Mouse (Mus musculus): ENCODE results near the gene Mettl9. TPM values are rescaled to one million over a fixed set of nuclear protein-coding genes. Genes with fewer than 3 reads are reported as not detected.
"Not testable (repeated sequence)": the region's sequence is repeated elsewhere in the genome, so short reads cannot be mapped to it uniquely, and the experiment has no call there.

Mettl9 gene
- total RNA-seq (2017), result 192 and 194 TPM in 2 replicates

- ATAC-seq (ENCODE audit: extremely low read depth, insufficient number of reproducible peaks, low FRiP score, poor library complexity, severe bottlenecking), result peak; percentile 97
Measured at GRCm38 (mm10) chr7:121033856-121034652, at the start of gene Mettl9. Gene Mettl9, plus strand, starts transcription at chr7:121034445.

GRCm38 (mm10) chr7:120991191-120991590, 43.1 kb upstream of the Mettl9 start:
- ATAC-seq (ENCODE audit: extremely low read depth, insufficient number of reproducible peaks, low FRiP score, poor library complexity, severe bottlenecking), result no peak

GRCm38 (mm10) chr7:120999021-120999530, 35.2 kb upstream of the Mettl9 start:
- ATAC-seq (ENCODE audit: extremely low read depth, insufficient number of reproducible peaks, low FRiP score, poor library complexity, severe bottlenecking), result no peak

- no peak for ATAC-seq (ENCODE audit: extremely low read depth, insufficient number of reproducible peaks, low FRiP score, poor library complexity, severe bottlenecking)
Measured at GRCm38 (mm10) chr7:121000065-121000822, 34.0 kb upstream of the Mettl9 start.

GRCm38 (mm10) chr7:121001879-121002278, 32.4 kb upstream of the Mettl9 start:
- ATAC-seq (ENCODE audit: extremely low read depth, insufficient number of reproducible peaks, low FRiP score, poor library complexity, severe bottlenecking), result no peak

- ATAC-seq (ENCODE audit: extremely low read depth, insufficient number of reproducible peaks, low FRiP score, poor library complexity, severe bottlenecking), result no peak
Measured at GRCm38 (mm10) chr7:121002407-121002928, 31.8 kb upstream of the Mettl9 start.

- ATAC-seq (ENCODE audit: extremely low read depth, insufficient number of reproducible peaks, low FRiP score, poor library complexity, severe bottlenecking), result no peak
Measured at GRCm38 (mm10) chr7:121003793-121004418, 30.3 kb upstream of the Mettl9 start.

- ATAC-seq (ENCODE audit: extremely low read depth, insufficient number of reproducible peaks, low FRiP score, poor library complexity, severe bottlenecking), result no peak
Measured at GRCm38 (mm10) chr7:121011794-121012689, 22.2 kb upstream of the Mettl9 start.

- no peak for ATAC-seq (ENCODE audit: extremely low read depth, insufficient number of reproducible peaks, low FRiP score, poor library complexity, severe bottlenecking)
Measured at GRCm38 (mm10) chr7:121014486-121014885, 19.8 kb upstream of the Mettl9 start.

GRCm38 (mm10) chr7:121018778-121019177, 15.5 kb upstream of the Mettl9 start:
- ATAC-seq (ENCODE audit: extremely low read depth, insufficient number of reproducible peaks, low FRiP score, poor library complexity, severe bottlenecking), result no peak

- peak; percentile 55; the same call in 1 of the 2 replicates for ATAC-seq (ENCODE audit: extremely low read depth, insufficient number of reproducible peaks, low FRiP score, poor library complexity, severe bottlenecking)
Measured at GRCm38 (mm10) chr7:121020277-121020676, 14.0 kb upstream of the Mettl9 start.

GRCm38 (mm10) chr7:121025221-121026008, 8.8 kb upstream of the Mettl9 start:
- peak; percentile 16; the same call in 1 of the 2 replicates for ATAC-seq (ENCODE audit: extremely low read depth, insufficient number of reproducible peaks, low FRiP score, poor library complexity, severe bottlenecking)

GRCm38 (mm10) chr7:121026300-121026699, 7.9 kb upstream of the Mettl9 start:
- no peak for ATAC-seq (ENCODE audit: extremely low read depth, insufficient number of reproducible peaks, low FRiP score, poor library complexity, severe bottlenecking)

- ATAC-seq (ENCODE audit: extremely low read depth, insufficient number of reproducible peaks, low FRiP score, poor library complexity, severe bottlenecking), result not testable (repeated sequence)
Measured at GRCm38 (mm10) chr7:121029947-121030346, 4.3 kb upstream of the Mettl9 start.

GRCm38 (mm10) chr7:121034701-121035141, 476 bp downstream of the Mettl9 start:
- ATAC-seq (ENCODE audit: extremely low read depth, insufficient number of reproducible peaks, low FRiP score, poor library complexity, severe bottlenecking), result no peak

- no peak for ATAC-seq (ENCODE audit: extremely low read depth, insufficient number of reproducible peaks, low FRiP score, poor library complexity, severe bottlenecking)
Measured at GRCm38 (mm10) chr7:121035161-121035721, 996 bp downstream of the Mettl9 start.

GRCm38 (mm10) chr7:121040595-121040994, 6.3 kb downstream of the Mettl9 start:
- ATAC-seq (ENCODE audit: extremely low read depth, insufficient number of reproducible peaks, low FRiP score, poor library complexity, severe bottlenecking), result no peak
